Mouse (Mus musculus) olfactory bulb, adult 2 months (tissue): Measurements from ENCODE around the gene Fam78a.

Experiments
- CTCF ChIP-seq: fragments of 200-500 bp; IDR thresholded peaks from 2 replicates; pipeline ENCODE4 v1.5.1; 2012; ENCODE audit warnings: low read depth, mild to moderate bottlenecking, low read length, moderate library complexity; ENCODE audit not compliant: insufficient read depth
- POLR2A ChIP-seq: fragments of 200-500 bp; IDR thresholded peaks from 2 replicates; pipeline ENCODE4 v1.6.1; 2012; ENCODE audit warnings: mild to moderate bottlenecking, low read depth, low read length, moderate library complexity; ENCODE audit not compliant: insufficient read depth

GRCm38 (mm10) chr2:32121785-32122184, 37.1 kb upstream of the Fam78a start:
- TF ChIP-seq CTCF (no peak), POLR2A (no peak)
